Mouse (Mus musculus) cerebellum, adult 2 months (tissue): ENCODE results near the gene Tfam.

Experiments used
- CTCF ChIP-seq: fragments of 200-500 bp; IDR thresholded peaks from 2 replicates; pipeline ENCODE4 v1.5.1; 2011; ENCODE audit warnings: low read depth, mild to moderate bottlenecking, control low read depth, low read length, moderate library complexity, borderline replicate concordance; ENCODE audit not compliant: insufficient read depth
- POLR2A ChIP-seq: fragments of 200-500 bp; IDR thresholded peaks from 2 replicates; pipeline ENCODE4 v1.6.1; 2011; ENCODE audit warnings: low read length, control low read depth, borderline replicate concordance; ENCODE audit not compliant: insufficient read depth

DNA sequence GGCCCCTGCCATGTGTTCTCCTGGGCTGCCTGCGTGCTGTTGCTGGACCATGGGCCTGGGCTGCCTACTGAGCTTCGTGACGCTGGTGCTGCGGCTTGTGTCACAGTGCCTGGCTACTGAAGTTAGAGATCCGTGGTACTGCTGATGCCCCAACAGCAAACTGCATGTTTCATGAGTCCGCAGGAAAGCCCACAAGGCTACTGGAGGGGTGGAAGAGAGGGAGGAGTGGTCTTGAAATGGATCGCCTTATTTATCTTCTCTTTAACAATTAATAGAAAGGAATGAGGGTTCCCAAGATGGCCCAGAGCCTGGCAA is at the start of gene Tfam:
- TF ChIP-seq CTCF: no peak
- TF ChIP-seq POLR2A: no peak
